Mouse (Mus musculus): Measurements from ENCODE around the gene L2hgdh.

Gene L2hgdh

DNA sequence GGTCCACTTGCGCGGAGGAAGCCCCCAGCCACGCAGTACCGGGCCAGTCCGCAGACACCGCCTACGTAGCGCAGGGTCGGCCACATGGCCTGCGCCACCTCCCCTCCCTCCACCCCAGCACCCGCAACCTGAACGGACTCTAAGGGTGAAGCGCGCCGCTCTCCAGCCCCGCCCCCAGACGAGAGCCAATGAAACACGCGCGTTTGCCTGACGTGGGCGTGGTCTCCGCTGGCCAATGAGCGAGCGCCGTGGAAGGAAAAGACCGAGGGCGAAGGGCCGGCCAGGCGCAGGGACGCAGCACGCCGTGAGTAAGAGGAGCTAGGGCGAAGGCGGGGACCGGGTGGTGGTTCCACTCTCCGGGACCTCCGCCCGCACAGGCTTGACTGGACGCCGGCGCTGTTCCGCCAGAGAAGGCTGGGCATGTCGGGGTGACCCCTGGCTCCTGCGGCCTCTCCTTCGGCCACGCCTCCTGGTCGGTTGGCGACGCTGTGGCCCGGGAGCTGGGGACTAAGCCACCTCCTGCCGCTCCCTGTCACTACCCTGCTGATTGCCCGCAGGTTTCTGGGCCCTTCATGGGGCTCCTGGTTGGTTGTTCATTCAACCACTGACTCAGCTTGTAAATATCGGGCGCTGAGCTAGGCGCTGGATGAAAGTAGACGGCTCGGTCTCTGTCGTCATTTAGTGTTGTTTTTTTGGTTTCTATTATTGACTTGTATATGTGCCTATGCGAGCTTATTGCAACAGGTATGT, at the start of gene L2hgdh, which contains the start of gene Atp5s:
TSS of gene L2hgdh (minus strand) at position 163 of the 750 bp plus-strand sequence.
TSS of gene Atp5s (plus strand) at position 240 of the 750 bp plus-strand sequence.
- DNase-seq, result peak; percentile 92 to 96

- no peak for DNase-seq
These were observed 44.2 kb upstream of the L2hgdh start for GRCm38 (mm10) chr12:69768841-69769240.

- DNase-seq, result no peak
These were observed 43.0 kb upstream of the L2hgdh start for GRCm38 (mm10) chr12:69767476-69768258.

GRCm38 (mm10) chr12:69766185-69766904, 41.7 kb upstream of the L2hgdh start:
- DNase-seq, result no peak

- DNase-seq, result no peak
These were observed 40.9 kb upstream of the L2hgdh start for GRCm38 (mm10) chr12:69765543-69765942.

- DNase-seq, result no peak
These were observed 36.9 kb upstream of the L2hgdh start for GRCm38 (mm10) chr12:69761603-69762002.

GRCm38 (mm10) chr12:69760743-69761406, 36.2 kb upstream of the L2hgdh start:
- DNase-seq, result no peak

DNA sequence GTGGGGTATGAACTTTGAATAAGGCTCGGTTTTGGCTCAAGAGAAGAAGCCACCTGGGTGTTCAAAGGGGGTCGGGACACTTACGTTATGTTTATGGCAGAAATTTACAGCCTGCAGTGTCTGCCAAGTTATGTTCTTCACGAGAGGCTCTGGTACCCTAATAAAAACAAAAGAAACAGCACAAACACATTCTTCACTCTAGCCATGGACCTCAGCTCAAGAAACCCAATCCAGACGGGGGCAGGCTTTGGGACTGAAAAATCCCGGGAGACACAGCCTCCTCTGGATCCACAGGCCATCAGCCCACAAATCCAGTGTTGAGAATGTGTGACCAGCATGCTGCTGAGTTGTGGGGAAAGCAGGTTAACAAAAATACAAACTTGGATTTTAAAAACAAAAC, 35.3 kb upstream of the L2hgdh start:
- DNase-seq, result no peak

DNA sequence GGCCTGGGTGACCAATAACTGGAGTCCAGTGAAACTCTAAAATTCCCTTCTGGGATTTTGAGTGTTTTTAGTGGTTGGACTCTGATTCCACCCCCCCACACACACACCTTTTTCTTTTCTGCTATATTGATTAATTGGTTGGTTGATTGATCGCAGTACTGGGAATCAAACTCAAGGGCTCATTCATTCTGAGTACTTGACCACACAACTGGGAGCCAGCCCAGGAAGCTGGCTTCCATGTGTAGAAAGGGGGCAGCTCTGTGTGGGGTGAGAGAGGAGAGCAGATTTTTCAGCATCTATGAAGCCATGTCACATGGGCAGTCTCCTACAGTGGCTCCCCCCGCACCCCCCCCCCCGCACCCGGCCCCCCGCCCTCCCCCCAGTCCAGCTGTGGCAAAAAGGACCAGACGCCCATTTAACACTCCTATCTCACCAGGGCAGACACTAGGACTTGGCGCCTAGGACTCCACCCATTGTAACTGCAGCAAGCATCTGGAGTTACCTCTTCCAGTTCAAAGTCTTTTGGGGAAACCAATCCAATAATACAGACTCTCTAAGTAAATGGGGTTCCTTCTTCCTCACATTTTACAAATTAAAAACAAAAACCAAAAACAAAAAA, 34.7 kb upstream of the L2hgdh start:
- DNase-seq, result no peak

DNA sequence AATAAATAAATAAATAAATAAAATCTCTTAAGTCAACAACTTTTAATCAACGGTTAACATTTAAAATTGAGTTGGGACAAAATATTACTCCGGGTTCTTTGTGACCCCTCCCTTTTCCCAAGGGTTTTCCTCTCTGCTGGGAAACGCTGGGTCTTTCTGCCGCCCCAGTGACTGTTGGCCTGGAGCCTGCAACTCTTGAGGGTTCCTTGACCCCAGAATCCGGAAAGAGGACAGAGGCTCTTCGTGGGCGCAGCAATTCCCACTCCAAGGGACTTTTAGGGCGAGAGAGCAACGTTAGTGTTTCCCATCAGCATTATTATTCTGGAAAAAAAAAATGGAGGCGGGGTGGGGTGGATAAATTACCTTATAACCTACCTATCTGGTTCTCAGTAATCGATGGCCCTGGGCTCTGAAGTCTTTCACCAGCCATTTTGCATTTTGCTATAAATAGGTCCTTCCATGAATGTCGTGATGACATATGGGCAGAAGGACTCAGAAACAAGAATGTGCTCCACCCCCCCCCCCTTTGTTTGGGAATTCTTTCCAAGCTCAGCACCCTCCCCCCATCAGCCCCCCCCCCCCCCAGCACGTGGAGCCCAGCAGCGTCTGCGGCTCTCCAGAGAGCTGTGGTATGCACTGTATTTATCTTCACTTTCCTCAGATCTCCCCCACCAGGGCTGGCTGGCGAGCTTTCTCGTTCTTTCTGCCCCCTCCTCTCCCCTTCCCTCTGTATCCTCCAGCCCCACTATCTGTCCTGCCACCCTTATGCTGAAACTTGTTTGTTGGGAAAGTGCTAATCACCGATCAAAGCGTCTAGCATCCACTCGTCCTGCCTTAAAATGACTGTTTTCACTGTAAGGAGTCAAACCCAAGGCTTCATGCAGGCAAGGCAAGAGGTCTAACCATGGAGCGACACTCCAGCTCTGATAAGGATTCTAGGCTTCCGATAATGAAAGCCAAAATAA, 33.8 kb upstream of the L2hgdh start:
- DNase-seq, result no peak

DNA sequence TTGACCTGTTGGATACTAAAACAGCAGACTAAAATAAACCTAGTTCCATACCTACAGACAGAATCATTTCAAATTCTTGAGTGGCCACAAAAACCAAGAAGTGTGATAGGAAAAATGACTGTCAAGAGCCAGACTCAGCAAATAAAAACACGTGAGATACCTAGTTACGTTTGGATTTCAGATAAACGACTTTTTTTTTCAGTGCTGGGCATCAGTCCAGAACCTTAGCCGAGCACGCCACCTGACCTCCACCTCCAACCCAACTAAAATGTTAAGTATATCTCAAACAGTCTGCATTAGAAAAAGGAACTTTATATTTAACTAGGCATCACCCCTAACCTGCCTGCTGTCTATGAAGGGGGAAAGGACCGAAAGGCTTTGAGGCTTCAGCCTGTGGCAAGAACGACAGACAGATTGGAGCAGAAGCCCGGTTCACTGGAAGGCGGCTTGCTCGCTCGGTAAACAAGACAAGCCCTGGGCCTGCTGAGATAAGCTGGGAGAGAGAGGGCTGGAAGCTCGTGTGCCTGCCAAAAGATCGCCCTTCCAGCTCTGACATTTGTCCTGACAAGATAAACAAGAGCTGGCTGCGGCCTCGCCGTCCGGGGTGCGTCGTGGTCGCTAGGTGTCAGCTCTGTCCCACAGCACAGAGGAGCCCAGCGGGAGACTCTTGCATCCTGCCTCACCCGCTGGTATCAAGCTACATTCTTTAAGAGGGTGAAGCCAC, 32.9 kb upstream of the L2hgdh start:
- DNase-seq, result peak; percentile 67 to 77

GRCm38 (mm10) chr12:69756015-69756414, 31.3 kb upstream of the L2hgdh start:
- DNase-seq, result no peak

- no peak for DNase-seq
These were observed 29.3 kb upstream of the L2hgdh start for GRCm38 (mm10) chr12:69753936-69754335.

DNA sequence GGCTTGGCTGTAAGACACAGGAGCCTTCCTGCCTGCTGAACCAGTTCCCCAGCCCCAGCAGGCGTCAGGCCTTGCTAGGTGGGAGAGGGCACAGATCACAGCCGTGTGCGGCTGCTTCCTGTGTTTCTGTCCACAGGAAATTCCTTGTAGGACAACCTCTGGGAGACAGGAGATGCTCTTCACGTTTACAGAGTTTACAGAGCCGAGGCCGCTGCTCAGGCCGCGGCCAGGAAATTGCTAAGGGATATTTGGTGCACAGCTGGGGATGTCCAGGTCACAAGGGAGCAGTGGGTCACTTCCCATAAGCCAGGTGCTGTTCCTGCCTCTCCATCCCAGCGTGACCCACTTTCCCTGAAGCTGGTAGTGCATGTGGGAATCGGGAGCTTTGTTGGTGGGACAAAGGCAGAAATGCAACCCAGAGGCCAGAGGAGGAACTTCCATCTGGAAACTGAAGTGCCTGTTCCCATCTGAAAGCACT, 27.2 kb upstream of the L2hgdh start:
- no peak for DNase-seq

GRCm38 (mm10) chr12:69744138-69744537, 19.5 kb upstream of the L2hgdh start:
- no peak for DNase-seq

DNA sequence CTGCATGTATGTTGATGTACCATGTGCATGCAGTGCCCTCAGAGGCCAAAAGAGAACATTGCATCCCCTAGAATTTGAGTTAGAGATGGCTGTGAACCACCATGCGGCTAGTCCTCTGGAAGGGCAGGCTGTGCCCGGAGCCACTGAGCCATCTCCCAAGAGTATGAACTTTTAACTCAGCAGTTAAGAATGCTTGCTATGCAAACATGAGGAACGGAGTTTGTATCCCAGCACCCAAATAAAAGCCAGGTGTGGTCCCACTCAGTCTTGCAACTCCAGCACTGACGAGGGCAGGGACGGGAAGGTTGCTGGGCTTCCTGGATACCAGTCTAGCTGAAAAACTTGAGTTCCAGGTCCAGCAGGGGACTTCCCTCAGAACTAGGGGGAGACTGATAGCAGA, 17.3 kb upstream of the L2hgdh start:
- DNase-seq, result no peak

- no peak for DNase-seq
These were observed 9.2 kb upstream of the L2hgdh start for GRCm38 (mm10) chr12:69733923-69734322.

- no peak for DNase-seq
These were observed 8.8 kb upstream of the L2hgdh start for GRCm38 (mm10) chr12:69733518-69733917.

DNA sequence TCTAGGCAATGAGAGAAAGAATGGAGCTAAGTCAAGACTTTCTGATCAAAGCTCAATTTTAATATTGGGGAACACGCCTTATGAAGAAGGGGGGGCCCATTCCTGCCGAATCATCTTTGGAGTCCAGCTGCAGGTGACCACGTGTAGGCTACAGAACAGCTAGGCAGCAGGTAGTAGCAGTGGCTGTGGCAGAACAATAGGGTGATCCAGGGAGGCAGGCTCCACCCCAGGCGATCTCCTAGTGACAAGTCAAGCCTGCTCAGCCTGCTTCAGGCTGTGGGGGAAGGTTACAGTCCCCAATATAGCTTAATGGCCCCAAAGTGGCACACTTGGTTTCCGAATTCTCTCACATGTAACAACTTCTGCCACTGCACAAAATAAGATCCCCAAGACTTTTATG, 7.5 kb upstream of the L2hgdh start:
- no peak for DNase-seq

DNA sequence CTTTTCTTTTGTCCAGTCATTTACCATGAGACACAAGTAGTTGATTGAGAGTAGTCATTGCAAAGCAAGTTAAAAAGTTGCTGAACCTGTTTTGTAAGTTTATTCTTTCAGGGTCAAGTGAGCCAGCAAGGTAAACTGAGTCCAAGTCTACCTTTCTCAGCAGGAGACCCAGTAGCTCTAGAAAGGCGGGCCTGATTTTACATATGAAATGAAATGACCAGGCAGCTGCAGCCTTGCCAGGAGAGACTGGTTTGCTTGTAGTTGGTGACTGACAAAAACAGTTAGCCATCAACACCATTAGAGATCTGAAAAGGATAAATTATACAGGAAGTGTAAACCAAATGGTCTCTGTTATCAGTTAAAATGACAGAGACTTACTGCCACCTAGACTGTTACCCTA, 5.6 kb upstream of the L2hgdh start:
- no peak for DNase-seq
